Mouse (Mus musculus) intestine, embryonic 15.5 days (tissue): ENCODE results near the gene 1700020D05Rik. TPM values are rescaled to one million over a fixed set of nuclear protein-coding genes. Genes with fewer than 3 reads are reported as not detected.
"Not testable (repeated sequence)": the region's sequence is repeated elsewhere in the genome, so short reads cannot be mapped to it uniquely, and the experiment has no call there.

Source experiments
- ATAC-seq: fragments of 200-750 bp; cut with Nextera tagmentation; 2 replicates; pipeline ENCODE4 v1.8.0; 2017; ENCODE audit warnings: moderate TSS enrichment, moderate library complexity
- H3K27ac ChIP-seq: fragments of 300-500 bp; sonication (generic); 2 replicates; pipeline ENCODE4 v1.5.1; 2015; ENCODE audit warnings: mild to moderate bottlenecking, inconsistent platforms
- H3K27me3 ChIP-seq: fragments of 300-500 bp; sonication (generic); replicated peaks from 2 replicates; pipeline ENCODE4 v1.6.1; 2015; ENCODE audit warnings: inconsistent platforms
- H3K36me3 ChIP-seq: fragments of 300-500 bp; sonication (generic); 2 replicates; pipeline ENCODE4 v1.6.1; 2015; ENCODE audit warnings: inconsistent platforms
- H3K4me1 ChIP-seq: fragments of 300-500 bp; sonication (generic); replicated peaks from 2 replicates; pipeline ENCODE4 v1.6.1; 2015; ENCODE audit warnings: inconsistent platforms
- H3K4me2 ChIP-seq: fragments of 300-500 bp; sonication (generic); replicated peaks from 2 replicates; pipeline ENCODE4 v1.6.1; 2015; ENCODE audit warnings: mild to moderate bottlenecking, inconsistent platforms
- H3K4me3 ChIP-seq: fragments of 300-500 bp; sonication (generic); replicated peaks from 2 replicates; pipeline ENCODE4 v1.5.1; 2015; ENCODE audit warnings: inconsistent platforms
- H3K9ac ChIP-seq: fragments of 300-500 bp; sonication (generic); 2 replicates; pipeline ENCODE4 v1.6.1; 2015; ENCODE audit warnings: inconsistent platforms
- H3K9me3 ChIP-seq: fragments of 300-500 bp; sonication (generic); 2 replicates; pipeline ENCODE4 v1.6.1; 2016; ENCODE audit warnings: inconsistent platforms
- WGBS: fragments of 180-500 bp; shearing (Covaris S2); methylation state at CpG from one replicate; pipeline ENCODE4 v1.1.7; 2015; 5-methylcytosine and 5-hydroxymethylcytosine counted together
- polyA plus RNA-seq: library from polyadenylated mRNA; unstranded; fragments of >200 nt; fragmentation: Nextera tagmentation; extraction: Ambion mirVana; gene quantifications from 2 replicates; pipeline ENCODE4 v1.2.1, GENCODE M21; 2015

The 1700020D05Rik gene
- polyA plus RNA-seq, 1 experiment from 2014 or later, result not detected

GRCm38 (mm10) chr19:5492641-5493040 lies 10.9 kb downstream of the 1700020D05Rik start:
- 79% methylated on average over 4 of the region's 4 CpGs for WGBS
- H3K36me3 ChIP-seq, result peaks cover 27% of the 10 kb centered on the region
- H3K9ac ChIP-seq, result no peak overlapping the region
- H3K9me3 ChIP-seq, result no peaks in the 10 kb centered on the region
- H3K4me1 ChIP-seq, result peaks cover 15% of the 10 kb centered on the region; the same call in 1 of the 2 replicates
- ATAC-seq, result no peak
- no peaks in the 10 kb centered on the region for H3K27me3 ChIP-seq
- H3K4me2 ChIP-seq, result peak overlapping the region; percentile 87; the same call in 1 of the 2 replicates
- H3K27ac ChIP-seq, result no peak overlapping the region
- H3K4me3 ChIP-seq, result no peak overlapping the region

GRCm38 (mm10) chr19:5490898-5491708 lies 12.5 kb downstream of the 1700020D05Rik start:
- Histone ChIP-seq H3K36me3 (peaks cover 23% of the 10 kb centered on the region), H3K4me2 (peak overlapping the region; percentile 87), H3K4me1 (peaks cover 28% of the 10 kb centered on the region), H3K9me3 (no peaks in the 10 kb centered on the region), H3K27ac (peak overlapping the region; percentile 99), H3K27me3 (no peaks in the 10 kb centered on the region), H3K9ac (peak overlapping the region; percentile 98), H3K4me3 (peak overlapping the region; percentile 100)
- under 1% methylated on average over 59 of the region's 59 CpGs for WGBS
- peak; percentile 29 for ATAC-seq

GRCm38 (mm10) chr19:5490313-5490897 lies 13.2 kb downstream of the 1700020D05Rik start, which contains the start of gene Cfl1:
Gene Cfl1 (plus strand): TSS chr19:5490455.
- peak within 1 kb of the TSS; percentile 99 for H3K27ac ChIP-seq
- under 1% methylated on average over 61 of the region's 62 CpGs for WGBS
- H3K9ac ChIP-seq, result peak within 1 kb of the TSS; percentile 98
- peaks cover 29% of the 10 kb centered on the region for H3K4me1 ChIP-seq
- no peaks in the 10 kb centered on the region for H3K27me3 ChIP-seq
- H3K36me3 ChIP-seq, result peaks cover 16% of the 10 kb centered on the region
- H3K9me3 ChIP-seq, result no peaks in the 10 kb centered on the region
- peak within 1 kb of the TSS; percentile 100 for H3K4me3 ChIP-seq
- peak; percentile 66 for ATAC-seq
- H3K4me2 ChIP-seq, result peak within 1 kb of the TSS; percentile 87

GRCm38 (mm10) chr19:5489721-5490120 lies 13.9 kb downstream of the 1700020D05Rik start:
- not testable (repeated sequence) for H3K9ac ChIP-seq, H3K27me3 ChIP-seq, ATAC-seq, H3K9me3 ChIP-seq
- 43% methylated on average over 10 of the region's 10 CpGs for WGBS
- Histone ChIP-seq H3K4me1 (peaks cover 29% of the 10 kb centered on the region), H3K4me3 (peak overlapping the region; percentile 100), H3K36me3 (peaks cover 15% of the 10 kb centered on the region), H3K27ac (peak overlapping the region; percentile 99), H3K4me2 (peak overlapping the region; percentile 87)

GRCm38 (mm10) chr19:5488878-5489571 lies 14.6 kb downstream of the 1700020D05Rik start:
- Histone ChIP-seq H3K4me3 (peak overlapping the region; percentile 53), H3K4me2 (peak overlapping the region; percentile 87), H3K9ac (peak overlapping the region; percentile 50), H3K4me1 (peaks cover 29% of the 10 kb centered on the region), H3K36me3 (peaks cover 14% of the 10 kb centered on the region), H3K27ac (peak overlapping the region; percentile 99), H3K27me3 (no peaks in the 10 kb centered on the region), H3K9me3 (no peaks in the 10 kb centered on the region)
- WGBS, result under 1% methylated on average over 26 of the region's 26 CpGs
- peak; percentile 86 for ATAC-seq

- ATAC-seq, result peak; percentile 75
These were observed 15.6 kb downstream of the 1700020D05Rik start, which contains the start of gene Mus81 for GRCm38 (mm10) chr19:5487768-5488550. Gene Mus81 (minus strand): TSS chr19:5488402.

GRCm38 (mm10) chr19:5486771-5487170 lies 16.8 kb downstream of the 1700020D05Rik start:
- peaks cover 18% of the 10 kb centered on the region for H3K4me1 ChIP-seq
- ATAC-seq, result no peak
- no peaks in the 10 kb centered on the region for H3K27me3 ChIP-seq
- WGBS, result 84% methylated on average over 4 of the region's 4 CpGs
- H3K4me2 ChIP-seq, result peak overlapping the region; percentile 87
- no peak overlapping the region for H3K4me3 ChIP-seq
- 0 out of 2 replicates have a peak overlapping the region, but pooled peaks have one; percentile 58 for H3K9ac ChIP-seq
- peaks cover 11% of the 10 kb centered on the region for H3K36me3 ChIP-seq
- H3K9me3 ChIP-seq, result no peaks in the 10 kb centered on the region
- no peak overlapping the region for H3K27ac ChIP-seq

More at GRCm38 (mm10) chr19:5487768-5488550, 15.6 kb downstream of the 1700020D05Rik start, which contains the start of gene Mus81:
- WGBS, result under 1% methylated on average over 39 of the region's 39 CpGs
- peak within 1 kb of the TSS; percentile 99 for H3K27ac ChIP-seq
- peak within 1 kb of the TSS; percentile 58 for H3K9ac ChIP-seq
- no peaks in the 10 kb centered on the region for H3K27me3 ChIP-seq
- peak within 1 kb of the TSS; percentile 53 for H3K4me3 ChIP-seq
- H3K36me3 ChIP-seq, result peaks cover 10% of the 10 kb centered on the region
- peaks cover 26% of the 10 kb centered on the region for H3K4me1 ChIP-seq
- no peaks in the 10 kb centered on the region for H3K9me3 ChIP-seq
- peak within 1 kb of the TSS; percentile 87 for H3K4me2 ChIP-seq

GRCm38 (mm10) chr19:5486286-5486685 lies 17.3 kb downstream of the 1700020D05Rik start:
- no peak for ATAC-seq
- H3K4me2 ChIP-seq, result no peak overlapping the region
- no peak overlapping the region for H3K4me3 ChIP-seq
- H3K27ac ChIP-seq, result no peak overlapping the region
- H3K9me3 ChIP-seq, result no peaks in the 10 kb centered on the region
- peaks cover 15% of the 10 kb centered on the region for H3K36me3 ChIP-seq
- H3K27me3 ChIP-seq, result no peaks in the 10 kb centered on the region
- peaks cover 18% of the 10 kb centered on the region for H3K4me1 ChIP-seq
- 81% methylated on average over 8 of the region's 8 CpGs for WGBS
- H3K9ac ChIP-seq, result no peak overlapping the region; the same call in 1 of the 2 replicates

GRCm38 (mm10) chr19:5485821-5486220 lies 17.8 kb downstream of the 1700020D05Rik start:
- WGBS, result 95% methylated on average over 7 of the region's 7 CpGs
- Histone ChIP-seq H3K9me3 (no peaks in the 10 kb centered on the region), H3K36me3 (peaks cover 20% of the 10 kb centered on the region), H3K27me3 (no peaks in the 10 kb centered on the region), H3K4me3 (no peak overlapping the region), H3K27ac (no peak overlapping the region), H3K4me1 (peaks cover 18% of the 10 kb centered on the region), H3K4me2 (no peak overlapping the region), H3K9ac (no peak overlapping the region; the same call in 1 of the 2 replicates)
- ATAC-seq, result no peak

- H3K36me3 ChIP-seq, result peaks cover 23% of the 10 kb centered on the region
These were observed 18.2 kb downstream of the 1700020D05Rik start for GRCm38 (mm10) chr19:5485371-5485770.

GRCm38 (mm10) chr19:5484496-5484895 lies 19.1 kb downstream of the 1700020D05Rik start:
- H3K27ac ChIP-seq, result no peak overlapping the region
- ATAC-seq, result no peak
- H3K4me3 ChIP-seq, result no peak overlapping the region
- peaks cover 24% of the 10 kb centered on the region for H3K36me3 ChIP-seq
- H3K4me1 ChIP-seq, result peaks cover 18% of the 10 kb centered on the region
- no peaks in the 10 kb centered on the region for H3K9me3 ChIP-seq
- no peak overlapping the region for H3K9ac ChIP-seq
- 86% methylated on average over 5 of the region's 5 CpGs for WGBS
- H3K4me2 ChIP-seq, result no peak overlapping the region
- no peaks in the 10 kb centered on the region for H3K27me3 ChIP-seq

More at GRCm38 (mm10) chr19:5485371-5485770, 18.2 kb downstream of the 1700020D05Rik start:
- no peak overlapping the region for H3K9ac ChIP-seq
- no peak overlapping the region for H3K4me2 ChIP-seq
- no peak for ATAC-seq
- H3K4me3 ChIP-seq, result no peak overlapping the region
- no peaks in the 10 kb centered on the region for H3K9me3 ChIP-seq
- no peaks in the 10 kb centered on the region for H3K27me3 ChIP-seq
- peaks cover 18% of the 10 kb centered on the region for H3K4me1 ChIP-seq
- no peak overlapping the region for H3K27ac ChIP-seq
- 88% methylated on average over 8 of the region's 8 CpGs for WGBS
